Mouse (Mus musculus) retina, postnatal 1 day (tissue): Measurements from ENCODE around the gene Cutal.
"Not testable (repeated sequence)": the region's sequence is repeated elsewhere in the genome, so short reads cannot be mapped to it uniquely, and the experiment has no call there.

Source experiments
- DNase-seq: peaks from one replicate; pipeline ENCODE4 v3.0.0-alpha.2; 2012

Cutal gene

GRCm38 (mm10) chr2:34874271-34874670, at the start of gene Cutal:
Cutal (plus strand) TSS chr2:34874396.
- peak; percentile 15 for DNase-seq

GRCm38 (mm10) chr2:34825827-34826459, 48.3 kb upstream of the Cutal start, which contains the start of gene Fbxw2:
Fbxw2 (minus strand) TSS chr2:34826311.
- peak; percentile 95 for DNase-seq

GRCm38 (mm10) chr2:34826460-34827231, 47.5 kb upstream of the Cutal start:
- no peak for DNase-seq

- DNase-seq = no peak
Measured at GRCm38 (mm10) chr2:34827591-34827990, 46.6 kb upstream of the Cutal start.

GRCm38 (mm10) chr2:34828026-34828425, 46.2 kb upstream of the Cutal start:
- DNase-seq = no peak

GRCm38 (mm10) chr2:34830066-34830465, 44.1 kb upstream of the Cutal start:
- not testable (repeated sequence) for DNase-seq

- not testable (repeated sequence) for DNase-seq
Measured at GRCm38 (mm10) chr2:34832766-34833457, 41.3 kb upstream of the Cutal start, which contains the start of gene Gm34653. Gm34653 (plus strand) TSS chr2:34833007.

- DNase-seq = no peak
Measured at GRCm38 (mm10) chr2:34833624-34834023, 40.6 kb upstream of the Cutal start.

GRCm38 (mm10) chr2:34835669-34836068, 38.5 kb upstream of the Cutal start:
- DNase-seq = no peak

- DNase-seq = not testable (repeated sequence)
Measured at GRCm38 (mm10) chr2:34840143-34840542, 34.1 kb upstream of the Cutal start.

- no peak for DNase-seq
Measured at GRCm38 (mm10) chr2:34841706-34842105, 32.5 kb upstream of the Cutal start.

- DNase-seq = no peak
Measured at GRCm38 (mm10) chr2:34843211-34843939, 30.8 kb upstream of the Cutal start.

GRCm38 (mm10) chr2:34847702-34848101, 26.5 kb upstream of the Cutal start:
- DNase-seq = no peak

- no peak for DNase-seq
Measured at GRCm38 (mm10) chr2:34855265-34855664, 18.9 kb upstream of the Cutal start.

- no peak for DNase-seq
Measured at GRCm38 (mm10) chr2:34857728-34858127, 16.5 kb upstream of the Cutal start.

- DNase-seq = no peak
Measured at GRCm38 (mm10) chr2:34869680-34870079, 4.5 kb upstream of the Cutal start.

GRCm38 (mm10) chr2:34870520-34871474, 3.4 kb upstream of the Cutal start:
- DNase-seq = peak; percentile 100

GRCm38 (mm10) chr2:34874816-34875345, 685 bp downstream of the Cutal start, which contains the start of gene Psmd5:
Psmd5 (minus strand) TSS chr2:34874968.
- DNase-seq = no peak

GRCm38 (mm10) chr2:34880054-34880453, 5.9 kb downstream of the Cutal start:
- DNase-seq = no peak

- DNase-seq = no peak
Measured at GRCm38 (mm10) chr2:34882757-34883156, 8.6 kb downstream of the Cutal start.

- DNase-seq = no peak
Measured at GRCm38 (mm10) chr2:34883190-34883589, 9.0 kb downstream of the Cutal start.
